Mouse (Mus musculus): ENCODE data around the gene Eefsec.

Gene Eefsec

DNA sequence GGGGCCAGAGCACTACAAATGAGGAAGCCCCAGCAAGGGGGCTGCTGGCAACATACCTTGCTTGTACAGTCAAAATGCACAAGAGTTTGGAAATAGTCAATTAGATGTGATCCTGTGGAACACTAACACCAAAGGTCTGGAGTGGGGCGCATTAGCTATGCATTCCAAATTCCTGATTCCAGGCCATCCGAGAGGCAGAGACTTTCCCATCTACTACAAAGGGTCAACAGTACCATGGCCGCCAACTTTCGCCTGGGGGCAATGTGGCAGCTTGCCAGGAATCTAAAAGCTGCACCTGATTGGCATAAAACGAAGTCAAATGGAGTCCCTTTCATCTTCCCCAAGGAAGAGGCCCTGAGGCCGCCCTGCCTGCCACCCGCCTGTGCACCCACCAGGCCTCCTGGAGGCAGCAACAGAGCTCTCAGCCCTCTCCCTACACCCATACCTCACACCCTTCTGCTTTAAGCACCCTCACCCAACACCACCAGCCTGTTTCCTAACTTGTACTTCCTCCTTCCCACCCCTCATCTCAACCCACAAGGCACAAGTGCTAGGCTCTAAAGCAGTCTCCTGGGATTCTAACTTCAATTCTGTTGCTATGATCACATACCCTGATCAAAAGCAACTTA lies 30.1 kb downstream of the Eefsec start:
- no peak for DNase-seq (ENCODE audit: low read depth, low spot score)

GRCm38 (mm10) chr6:88412604-88413003 lies 33.7 kb downstream of the Eefsec start:
- peak; percentile 44 for DNase-seq (ENCODE audit: low read depth, low spot score)

DNA sequence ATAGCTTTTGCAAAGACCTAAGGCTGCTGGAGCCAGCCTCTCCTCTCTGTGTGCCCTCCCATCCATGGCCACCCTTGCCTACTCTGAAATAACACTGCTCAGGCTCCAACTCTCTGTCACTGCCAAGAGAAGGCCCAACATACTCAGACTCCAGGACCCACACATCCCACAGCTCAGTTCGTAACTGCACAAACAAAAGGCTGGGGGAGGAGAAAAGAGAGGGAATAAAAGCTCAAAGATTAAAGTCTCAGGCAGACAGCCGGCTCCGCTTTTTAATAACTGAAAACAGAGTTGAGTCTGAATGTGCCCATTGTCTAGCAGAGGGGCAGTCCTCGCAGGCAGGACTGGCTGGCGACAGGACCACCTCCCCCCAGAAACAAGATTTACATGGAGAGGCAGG lies 36.8 kb downstream of the Eefsec start:
- DNase-seq (ENCODE audit: low read depth, low spot score): no peak

DNA sequence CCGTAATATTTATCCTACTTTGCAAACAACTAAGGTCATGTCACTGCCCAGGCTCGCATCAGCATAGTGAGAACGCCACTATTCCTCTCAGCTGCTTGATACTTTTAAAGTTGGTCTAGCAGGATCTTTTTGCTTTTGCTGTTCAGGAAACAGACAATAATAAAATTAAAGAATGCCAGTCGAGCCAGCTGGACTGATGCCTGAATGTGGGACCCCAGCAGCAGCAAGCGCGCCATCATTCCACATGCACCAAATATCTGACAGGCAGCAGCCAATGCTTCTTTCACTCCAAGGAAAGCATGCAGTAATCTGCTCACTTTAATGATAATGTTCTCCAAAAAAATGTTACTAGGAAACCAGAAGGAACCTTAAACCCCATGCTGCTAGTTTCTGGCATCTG lies 45.9 kb downstream of the Eefsec start:
- DNase-seq (ENCODE audit: low read depth, low spot score): no peak

DNA sequence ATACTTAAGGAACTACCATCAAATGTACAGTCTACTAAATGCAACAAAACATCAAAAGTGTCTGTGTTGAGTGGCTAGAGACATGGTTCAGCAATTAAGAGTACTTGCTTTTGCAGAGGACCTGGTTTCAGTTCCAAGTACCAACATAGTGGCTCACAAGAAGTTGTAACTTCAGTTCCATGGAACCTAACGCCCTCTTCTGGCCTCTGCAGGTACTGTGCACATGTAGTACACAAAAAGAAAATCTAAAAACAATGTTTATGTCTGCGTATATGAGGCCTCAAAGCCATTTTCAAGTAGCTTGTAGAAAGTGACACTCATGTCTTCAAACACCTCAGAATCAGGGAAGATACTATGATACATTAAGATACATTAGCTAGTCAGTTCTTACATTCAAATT lies 48.4 kb downstream of the Eefsec start:
- no peak for DNase-seq (ENCODE audit: low read depth, low spot score)

- no peak for DNase-seq (ENCODE audit: low read depth, low spot score)
These were observed 57.4 kb downstream of the Eefsec start for GRCm38 (mm10) chr6:88388946-88389345.

- no peak for DNase-seq (ENCODE audit: low read depth, low spot score)
These were observed 58.3 kb downstream of the Eefsec start for GRCm38 (mm10) chr6:88387836-88388724.

DNA sequence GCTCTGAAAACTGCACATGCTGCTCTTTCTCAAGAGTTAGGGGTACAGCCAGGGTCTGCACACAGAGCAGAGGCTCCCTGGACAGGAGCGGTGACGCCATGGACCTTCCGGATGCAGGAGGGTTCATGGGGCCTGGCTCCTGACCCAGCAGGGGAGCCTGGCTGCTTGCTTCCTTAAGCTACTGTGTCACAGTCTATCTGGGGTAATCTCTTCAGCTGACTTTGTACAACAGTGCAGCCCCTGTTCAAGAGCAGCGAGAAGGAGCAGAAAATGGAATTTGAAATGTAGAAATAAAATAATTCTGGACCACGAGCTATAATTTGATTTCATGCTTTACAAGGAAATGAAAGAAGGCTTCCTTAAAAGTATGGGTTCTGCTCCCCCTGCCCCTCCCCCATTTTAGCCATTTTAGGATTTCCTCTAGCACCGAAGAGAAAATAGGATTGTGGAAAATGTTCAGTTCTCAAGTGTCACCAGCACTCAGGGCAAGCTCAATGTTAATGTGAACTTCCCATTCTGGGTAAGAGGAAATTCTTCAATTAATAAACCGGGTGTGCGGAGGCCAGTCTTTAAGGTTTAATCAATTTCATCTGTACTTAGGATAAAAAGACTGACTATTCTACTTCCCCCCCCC lies 61.8 kb downstream of the Eefsec start:
- DNase-seq (ENCODE audit: low read depth, low spot score): no peak

DNA sequence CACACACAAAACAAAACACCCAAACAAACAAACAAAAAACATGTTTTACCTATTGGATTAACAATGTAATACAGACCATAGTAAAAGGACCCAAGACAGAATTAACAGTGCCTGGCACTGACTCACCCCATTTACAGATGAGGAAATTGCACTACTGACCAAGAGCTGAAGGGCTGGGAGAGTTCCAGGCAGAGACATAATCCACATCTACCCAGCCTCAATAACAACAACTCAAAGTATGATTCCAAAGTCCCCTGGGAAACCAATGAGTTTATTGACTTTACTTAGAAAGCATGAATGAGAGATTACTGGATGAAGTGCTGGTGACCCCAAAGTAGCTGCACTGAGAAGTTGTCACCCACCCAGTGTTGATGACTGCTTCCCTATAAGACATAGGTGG lies 62.6 kb downstream of the Eefsec start:
- DNase-seq (ENCODE audit: low read depth, low spot score): no peak

- DNase-seq (ENCODE audit: low read depth, low spot score): no peak
These were observed 66.6 kb downstream of the Eefsec start for GRCm38 (mm10) chr6:88379756-88380155.

DNA sequence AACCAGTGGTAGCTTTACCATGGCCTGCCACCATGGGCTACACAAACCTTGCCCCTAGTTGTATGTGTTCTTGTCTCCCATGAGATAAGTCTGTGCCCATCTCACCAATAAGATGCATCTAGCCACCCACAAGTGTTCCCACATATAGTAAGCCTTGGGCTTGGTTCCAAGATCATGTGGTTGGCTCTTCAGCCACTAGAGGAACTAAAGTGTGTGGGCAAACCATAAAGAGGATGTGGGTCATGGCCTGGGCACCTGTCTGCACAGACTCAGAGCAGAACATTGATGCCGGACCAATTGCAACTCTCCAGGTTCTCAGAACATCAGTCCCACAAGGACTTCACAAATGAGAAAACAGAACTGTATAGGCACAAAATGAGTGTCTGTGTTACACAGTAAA lies 67.5 kb downstream of the Eefsec start:
- peak; percentile 24 for DNase-seq (ENCODE audit: low read depth, low spot score)

DNA sequence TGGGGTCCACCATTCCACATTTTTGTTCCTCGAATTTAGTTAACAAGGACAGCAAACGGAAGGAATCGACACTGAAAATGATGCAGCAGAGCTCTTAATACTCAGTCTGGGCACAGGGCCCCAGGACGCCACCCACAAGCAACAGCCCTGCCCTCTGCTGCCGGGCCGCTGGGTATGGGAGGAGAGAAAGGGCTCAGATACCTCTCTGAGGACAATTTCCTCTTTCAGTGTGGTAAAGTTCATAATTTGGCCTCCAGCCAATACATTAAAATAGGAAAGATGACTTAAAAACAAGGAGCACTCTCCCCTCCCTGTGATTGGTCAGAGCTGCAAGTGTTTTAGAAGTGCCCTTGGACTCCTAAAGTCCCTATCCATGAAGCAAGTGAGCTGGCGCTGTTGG lies 72.1 kb downstream of the Eefsec start:
- no peak for DNase-seq (ENCODE audit: low read depth, low spot score)

DNA sequence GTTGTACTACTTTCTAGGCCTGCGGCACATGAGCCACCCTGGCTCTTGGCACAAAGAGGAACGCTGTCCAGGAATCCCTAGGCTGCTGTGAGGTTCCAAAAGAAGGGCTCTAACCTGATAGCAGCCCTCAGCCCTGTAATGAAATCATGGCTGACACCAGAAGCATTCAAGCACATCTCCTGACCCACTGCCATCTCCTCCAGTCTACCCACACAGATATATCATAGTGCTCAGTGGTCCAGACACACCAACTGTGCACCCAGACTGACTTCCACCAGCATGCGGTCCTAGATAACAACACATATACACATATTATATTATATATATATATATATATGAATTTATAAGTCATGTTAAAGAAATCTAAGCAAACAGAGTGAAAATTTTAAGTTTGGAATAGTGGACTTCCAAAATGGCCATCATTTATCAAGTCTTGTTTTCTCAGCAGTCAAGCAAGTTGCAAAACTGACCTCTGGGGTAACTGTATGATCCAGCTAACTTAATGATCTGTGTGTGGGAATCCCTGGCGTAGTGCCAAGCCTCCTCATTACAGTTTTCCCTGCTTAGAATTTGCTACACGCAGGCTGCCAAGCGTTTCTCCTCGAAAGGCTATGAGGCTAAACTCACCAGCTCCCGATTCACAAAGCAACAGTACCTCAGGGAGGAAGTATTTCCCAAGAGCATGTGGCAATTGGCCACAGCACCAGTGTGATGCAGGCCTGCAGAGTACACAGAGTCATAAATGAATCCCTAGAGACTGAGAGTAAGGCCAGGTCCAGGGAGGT lies 76.3 kb downstream of the Eefsec start:
- no peak for DNase-seq (ENCODE audit: low read depth, low spot score)

- no peak for DNase-seq (ENCODE audit: low read depth, low spot score)
These were observed 82.8 kb downstream of the Eefsec start for GRCm38 (mm10) chr6:88363475-88364012.

GRCm38 (mm10) chr6:88361096-88361495 lies 85.2 kb downstream of the Eefsec start:
- DNase-seq (ENCODE audit: low read depth, low spot score): no peak

- no peak for DNase-seq (ENCODE audit: low read depth, low spot score)
These were observed 88.1 kb downstream of the Eefsec start for GRCm38 (mm10) chr6:88358210-88358609.

- DNase-seq (ENCODE audit: low read depth, low spot score): no peak
These were observed 90.5 kb downstream of the Eefsec start for GRCm38 (mm10) chr6:88355866-88356265.

- DNase-seq (ENCODE audit: low read depth, low spot score): no peak
These were observed 93.8 kb downstream of the Eefsec start for GRCm38 (mm10) chr6:88352541-88352940.

GRCm38 (mm10) chr6:88346776-88347175 lies 99.6 kb downstream of the Eefsec start:
- no peak for DNase-seq (ENCODE audit: low read depth, low spot score)

- DNase-seq (ENCODE audit: low read depth, low spot score): no peak
These were observed 101.0 kb downstream of the Eefsec start for GRCm38 (mm10) chr6:88345311-88345710.
